In the genomic region with DNA sequence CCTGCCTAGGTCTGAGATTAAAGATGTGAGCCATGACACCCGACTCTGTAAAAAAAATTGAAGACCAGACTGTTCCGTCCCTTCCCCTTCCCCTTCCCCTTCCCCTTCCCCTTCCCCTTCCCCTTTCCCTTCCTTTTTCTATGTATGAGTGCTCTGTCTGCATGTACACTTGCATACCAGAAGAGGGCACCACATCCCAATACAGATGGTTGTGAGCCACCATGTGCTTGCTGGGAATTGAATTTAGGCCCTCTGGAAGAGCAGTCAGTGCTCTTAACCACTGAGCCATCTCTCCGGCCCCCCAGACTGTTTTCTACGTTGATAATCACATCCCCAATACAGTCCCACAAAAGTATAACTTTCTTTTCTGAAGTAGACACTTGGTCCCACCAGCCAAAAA, we compare ENCODE assay signal across 12 mouse cellular contexts. TPM values are rescaled to one million over a fixed set of nuclear protein-coding genes. Genes with fewer than 3 reads are reported as not detected.
DNase-seq lines count a peak whose midpoint lies in the region; ATAC-seq and TF ChIP-seq lines count a peak whose summit lies in the region.
"Had no signal": no experiment of that assay in that cellular context is flagged by ENCODE, and none has a peak within 500 bp of the region (broad histone marks: within the 10 kb centered on the region; RNA-seq: fewer than 3 reads in every experiment).

No protein-coding gene starts in this region.

- no peak overlapping the region for H3K9ac ChIP-seq in kidney, embryonic 14.5 days (ENCODE audit: low read depth, low read length)
- H3K9ac ChIP-seq in liver, postnatal 0 days (replicated peaks) = no peak overlapping the region
- H3K9ac ChIP-seq: forebrain, embryonic 12.5 days; heart, embryonic 12.5 days; hindbrain, embryonic 14.5 days; neural tube, embryonic 13.5 days had no signal

- H3K27ac ChIP-seq in kidney, adult 2 months (ENCODE audit: insufficient read depth, low read depth, low read length) = no peak overlapping the region
- H3K27ac ChIP-seq in kidney, embryonic 14.5 days (ENCODE audit: low read depth, low read length) = no peak overlapping the region
- peak overlapping the region; percentile 81 for H3K27ac ChIP-seq in liver, postnatal 0 days (ENCODE audit: low read depth)
- H3K27ac ChIP-seq: forebrain, embryonic 12.5 days; hindbrain, embryonic 14.5 days; limb, embryonic 10.5 days; neural tube, embryonic 13.5 days had no signal

- no peak for DNase-seq in kidney, adult 2 months
- DNase-seq in A20 (ENCODE audit: low read depth, low spot score) = peak; percentile 80
- peak; percentile 85 for DNase-seq in ES-CJ7 (ENCODE audit: low read depth, low spot score)
- no peak for DNase-seq in liver, postnatal 0 days
- no peak for DNase-seq in thymus, postnatal 0 days (ENCODE audit: low spot score)
- no peak for DNase-seq in right cerebral cortex, postnatal 14 days

- ATAC-seq in kidney, embryonic 14.5 days (ENCODE audit: low FRiP score, low TSS enrichment) = no peak
- ATAC-seq in liver, postnatal 0 days = no peak

- no peaks in the 10 kb centered on the region for H3K9me3 ChIP-seq in kidney, embryonic 14.5 days (ENCODE audit: control insufficient read depth, low read length)
- H3K9me3 ChIP-seq in liver, postnatal 0 days (ENCODE audit: low read length) = no peaks in the 10 kb centered on the region
- H3K9me3 ChIP-seq: forebrain, embryonic 12.5 days; heart, embryonic 12.5 days; limb, embryonic 10.5 days; neural tube, embryonic 13.5 days had no signal

- 0 out of 2 replicates have a peak, but pooled peaks have one; percentile 16 for TF ChIP-seq CTCF in kidney, adult 2 months (conservative IDR thresholded peaks at IDR 0.05; ENCODE audit: insufficient read depth, insufficient read length, low read depth, low read length)
- peak; percentile 54 for TF ChIP-seq CTCF in liver, postnatal 0 days (IDR thresholded peaks at IDR 0.05; ENCODE audit: low read depth)

- H3K36me3 ChIP-seq in kidney, adult 2 months (ENCODE audit: control insufficient read depth, insufficient read depth, low read length) = peaks cover 1% of the 10 kb centered on the region; the same call in 1 of the 2 replicates
- H3K36me3 ChIP-seq in kidney, embryonic 14.5 days (ENCODE audit: control insufficient read depth, insufficient read depth, low read length) = peaks cover 21% of the 10 kb centered on the region
- H3K36me3 ChIP-seq in liver, postnatal 0 days (replicated peaks; ENCODE audit: insufficient read depth, low read length) = no peaks in the 10 kb centered on the region

- H3K27me3 ChIP-seq in kidney, adult 2 months (replicated peaks; ENCODE audit: control insufficient read depth, insufficient read depth, low read length) = no peaks in the 10 kb centered on the region
- H3K27me3 ChIP-seq in kidney, embryonic 14.5 days (ENCODE audit: control insufficient read depth, insufficient read depth, low read length) = no peaks in the 10 kb centered on the region
- H3K27me3 ChIP-seq in liver, postnatal 0 days (ENCODE audit: insufficient read depth, low read length) = no peaks in the 10 kb centered on the region
- H3K27me3 ChIP-seq: forebrain, embryonic 12.5 days; heart, embryonic 12.5 days; neural tube, embryonic 13.5 days had no signal

- H3K4me2 ChIP-seq in kidney, embryonic 14.5 days (replicated peaks; ENCODE audit: low read depth, low read length) = no peak overlapping the region
- no peak overlapping the region for H3K4me2 ChIP-seq in liver, postnatal 0 days (ENCODE audit: low read depth, low read length)
- H3K4me2 ChIP-seq: forebrain, embryonic 12.5 days; heart, embryonic 12.5 days; hindbrain, embryonic 14.5 days; neural tube, embryonic 13.5 days had no signal

- H3K4me1 ChIP-seq in kidney, adult 2 months (ENCODE audit: control insufficient read depth, insufficient read depth, low read length) = peaks cover 3% of the 10 kb centered on the region; the same call in 1 of the 2 replicates
- H3K4me1 ChIP-seq in kidney, embryonic 14.5 days (ENCODE audit: control insufficient read depth, insufficient read depth, low read length) = no peaks in the 10 kb centered on the region
- no peaks in the 10 kb centered on the region for H3K4me1 ChIP-seq in liver, postnatal 0 days (ENCODE audit: insufficient read depth)
- H3K4me1 ChIP-seq: limb, embryonic 10.5 days; neural tube, embryonic 13.5 days had no signal

- 85% methylated on average over 4 of the region's 4 CpGs for WGBS in kidney, adult 2 months
- WGBS in kidney, embryonic 14.5 days = 85% methylated on average over 4 of the region's 4 CpGs
- 68% methylated on average over 4 of the region's 4 CpGs for WGBS in liver, postnatal 0 days (ENCODE audit: insufficient replicate concordance)

- TF ChIP-seq POLR2A in kidney, adult 2 months (IDR thresholded peaks at IDR 0.05; ENCODE audit: low read depth, low read length) = no peak

- no peak for TF ChIP-seq EP300 in liver, postnatal 0 days (IDR thresholded peaks at IDR 0.05; ENCODE audit: low read depth)

- H3K4me3 ChIP-seq in kidney, adult 2 months (ENCODE audit: insufficient read depth, low read depth, low read length) = no peak overlapping the region
- no peak overlapping the region for H3K4me3 ChIP-seq in kidney, embryonic 14.5 days (ENCODE audit: low read length)
- H3K4me3 ChIP-seq in liver, postnatal 0 days (ENCODE audit: low read depth, low read length) = no peak overlapping the region
- H3K4me3 ChIP-seq: forebrain, embryonic 12.5 days; heart, embryonic 12.5 days; limb, embryonic 10.5 days; neural tube, embryonic 13.5 days had no signal

RNA-seq across cellular contexts. Expression of a gene that starts 18.7 kb away (rescaled TPM):
- polyA plus RNA-seq in kidney, adult 2 months (2012; rRNA removed) = 35.8 and 37.6 TPM in 2 replicates
- 23.7 and 32.6 TPM in 2 replicates for polyA plus RNA-seq in kidney, embryonic 14.5 days (2014; fragmentation: Nextera tagmentation; extraction: Ambion mirVana)
- polyA plus RNA-seq in liver, postnatal 0 days (2015; fragmentation: Nextera tagmentation; extraction: Ambion mirVana) = 9.0 and 11.9 TPM in 2 replicates
- polyA plus RNA-seq in thymus, postnatal 0 days (2015; fragmentation: Nextera tagmentation; extraction: Ambion mirVana) = 6.5 and 6.9 TPM in 2 replicates

RNA-seq across cellular contexts. Expression of a gene that starts 27.3 kb away (rescaled TPM):
- polyA plus RNA-seq in kidney, adult 2 months (2012; rRNA removed) = 12.2 and 15.5 TPM in 2 replicates
- 13.6 and 21.4 TPM in 2 replicates for polyA plus RNA-seq in kidney, embryonic 14.5 days (2014; fragmentation: Nextera tagmentation; extraction: Ambion mirVana)
- polyA plus RNA-seq in liver, postnatal 0 days (2015; fragmentation: Nextera tagmentation; extraction: Ambion mirVana) = 9.8 and 11.7 TPM in 2 replicates
- 22.0 and 24.0 TPM in 2 replicates for polyA plus RNA-seq in thymus, postnatal 0 days (2015; fragmentation: Nextera tagmentation; extraction: Ambion mirVana)

RNA-seq across cellular contexts. Expression of a gene that starts 51.1 kb away (rescaled TPM):
- 10.9 and 13.8 TPM in 2 replicates for polyA plus RNA-seq in kidney, adult 2 months (2012; rRNA removed)
- polyA plus RNA-seq in kidney, embryonic 14.5 days (2014; fragmentation: Nextera tagmentation; extraction: Ambion mirVana) = 5.5 TPM in 2 replicates
- 11.8 TPM in 2 replicates for polyA plus RNA-seq in liver, postnatal 0 days (2015; fragmentation: Nextera tagmentation; extraction: Ambion mirVana)
- 3.1 and 3.8 TPM in 2 replicates for polyA plus RNA-seq in thymus, postnatal 0 days (2015; fragmentation: Nextera tagmentation; extraction: Ambion mirVana)

Comparison
In these comparisons a context has a peak if more than half of its experiments do, and no peak if none do; other contexts are left out.
1. DNase-seq: peak in A20 (single experiment) and ES-CJ7 (single experiment); none in kidney, adult 2 months (single experiment), liver, postnatal 0 days (single experiment), thymus, postnatal 0 days (single experiment) and right cerebral cortex, postnatal 14 days (single experiment).